Mouse (Mus musculus) limb, embryonic 12.5 days (tissue): Measurements from ENCODE around the gene Tent4b. TPM values are rescaled to one million over a fixed set of nuclear protein-coding genes. Genes with fewer than 3 reads are reported as not detected.

Source experiments
- ATAC-seq: fragments of 200-750 bp; cut with Nextera tagmentation; 2 replicates; pipeline ENCODE4 v1.8.0; 2017; ENCODE audit warnings: low read depth, moderate TSS enrichment; ENCODE audit not compliant: insufficient number of reproducible peaks, insufficient read depth, low FRiP score, low TSS enrichment
- H3K27ac ChIP-seq: fragments of 300-500 bp; sonication (generic); 2 replicates; pipeline ENCODE4 v1.5.1; 2016; ENCODE audit warnings: mild to moderate bottlenecking, moderate library complexity
- H3K27me3 ChIP-seq: fragments of 300-500 bp; sonication (generic); 2 replicates; pipeline ENCODE4 v1.6.1; 2016; ENCODE audit warnings: mild to moderate bottlenecking, moderate library complexity
- H3K36me3 ChIP-seq: fragments of 300-500 bp; sonication (generic); 2 replicates; pipeline ENCODE4 v1.6.1; 2016; ENCODE audit warnings: mild to moderate bottlenecking, moderate library complexity
- H3K4me1 ChIP-seq: fragments of 300-500 bp; sonication (generic); replicated peaks from 2 replicates; pipeline ENCODE4 v1.6.1; 2016
- H3K4me2 ChIP-seq: fragments of 300-500 bp; sonication (generic); 2 replicates; pipeline ENCODE4 v1.6.1; 2016; ENCODE audit warnings: mild to moderate bottlenecking, moderate library complexity
- H3K4me3 ChIP-seq: fragments of 300-500 bp; sonication (generic); replicated peaks from 2 replicates; pipeline ENCODE4 v1.5.1; 2016; ENCODE audit warnings: mild to moderate bottlenecking
- H3K9ac ChIP-seq: fragments of 300-500 bp; sonication (generic); replicated peaks from 2 replicates; pipeline ENCODE4 v1.6.1; 2016; ENCODE audit warnings: mild to moderate bottlenecking, moderate library complexity
- H3K9me3 ChIP-seq: fragments of 300-500 bp; sonication (generic); 2 replicates; pipeline ENCODE4 v1.6.1; 2016; ENCODE audit warnings: mild to moderate bottlenecking, moderate library complexity
- WGBS: fragments of 180-500 bp; shearing (Covaris S2); methylation state at CpG from one replicate; pipeline ENCODE4 v1.1.7; 2016; 5-methylcytosine and 5-hydroxymethylcytosine counted together
- polyA plus RNA-seq: library from polyadenylated mRNA; unstranded; fragments of >200 nt; fragmentation: Nextera tagmentation; extraction: Ambion mirVana; gene quantifications from 2 replicates; pipeline ENCODE4 v1.2.1, GENCODE M21; 2016

The Tent4b gene
- polyA plus RNA-seq, 1 experiment from 2014 or later = 10.4 TPM

DNA sequence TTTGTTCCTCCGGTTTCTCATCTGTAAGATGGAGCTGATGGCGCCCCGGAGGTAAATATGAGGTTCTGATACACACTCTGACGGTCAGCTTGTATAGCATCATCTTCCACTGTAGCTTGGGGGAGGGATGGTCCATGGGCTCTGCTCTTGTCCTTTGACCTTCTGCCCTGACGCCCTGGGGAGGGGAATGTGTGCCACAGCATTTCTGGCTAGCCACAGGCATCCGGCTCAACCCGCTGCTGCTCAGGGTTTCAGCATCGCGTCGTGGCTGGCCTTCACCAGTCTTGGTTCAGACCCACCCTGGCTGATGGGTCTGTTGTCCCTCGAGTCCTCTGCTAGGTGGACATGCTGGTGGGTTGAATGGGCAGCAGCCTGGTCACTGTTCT, 92.3 kb downstream of the Tent4b start:
- Histone ChIP-seq H3K9ac (no peak overlapping the region), H3K27ac (no peak overlapping the region), H3K36me3 (no peaks in the 10 kb centered on the region), H3K4me1 (peaks cover 19% of the 10 kb centered on the region; the same call in 1 of the 2 replicates), H3K9me3 (no peaks in the 10 kb centered on the region), H3K4me3 (no peak overlapping the region), H3K27me3 (no peaks in the 10 kb centered on the region), H3K4me2 (no peak overlapping the region)
- 93% methylated on average over 11 of the region's 11 CpGs for WGBS
- ATAC-seq = no peak

DNA sequence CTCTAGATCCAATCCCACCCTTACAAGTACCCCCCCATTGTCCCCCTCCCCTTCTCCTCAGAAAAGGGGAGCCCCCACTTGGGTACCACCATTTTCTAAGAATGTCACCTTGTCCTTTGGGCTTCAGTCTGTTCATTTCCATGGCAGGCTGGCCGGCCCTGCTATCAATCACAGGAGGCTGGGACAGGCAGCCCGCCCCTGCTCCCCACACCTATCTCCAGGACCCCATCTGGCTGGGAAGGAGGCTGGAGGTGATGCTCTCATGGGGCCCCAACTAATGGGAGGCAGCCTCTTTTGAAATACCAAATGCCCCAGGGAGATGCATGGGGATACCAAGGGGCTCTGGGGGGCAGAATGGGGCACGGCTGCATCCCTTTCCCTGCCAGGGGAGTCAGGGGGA, 93.9 kb downstream of the Tent4b start:
- Histone ChIP-seq H3K9ac (no peak overlapping the region), H3K4me3 (no peak overlapping the region), H3K9me3 (no peaks in the 10 kb centered on the region), H3K27me3 (no peaks in the 10 kb centered on the region), H3K27ac (no peak overlapping the region), H3K4me2 (no peak overlapping the region), H3K4me1 (peaks cover 17% of the 10 kb centered on the region; the same call in 1 of the 2 replicates), H3K36me3 (no peaks in the 10 kb centered on the region)
- ATAC-seq = no peak
- 85% methylated on average over 3 of the region's 3 CpGs for WGBS

DNA sequence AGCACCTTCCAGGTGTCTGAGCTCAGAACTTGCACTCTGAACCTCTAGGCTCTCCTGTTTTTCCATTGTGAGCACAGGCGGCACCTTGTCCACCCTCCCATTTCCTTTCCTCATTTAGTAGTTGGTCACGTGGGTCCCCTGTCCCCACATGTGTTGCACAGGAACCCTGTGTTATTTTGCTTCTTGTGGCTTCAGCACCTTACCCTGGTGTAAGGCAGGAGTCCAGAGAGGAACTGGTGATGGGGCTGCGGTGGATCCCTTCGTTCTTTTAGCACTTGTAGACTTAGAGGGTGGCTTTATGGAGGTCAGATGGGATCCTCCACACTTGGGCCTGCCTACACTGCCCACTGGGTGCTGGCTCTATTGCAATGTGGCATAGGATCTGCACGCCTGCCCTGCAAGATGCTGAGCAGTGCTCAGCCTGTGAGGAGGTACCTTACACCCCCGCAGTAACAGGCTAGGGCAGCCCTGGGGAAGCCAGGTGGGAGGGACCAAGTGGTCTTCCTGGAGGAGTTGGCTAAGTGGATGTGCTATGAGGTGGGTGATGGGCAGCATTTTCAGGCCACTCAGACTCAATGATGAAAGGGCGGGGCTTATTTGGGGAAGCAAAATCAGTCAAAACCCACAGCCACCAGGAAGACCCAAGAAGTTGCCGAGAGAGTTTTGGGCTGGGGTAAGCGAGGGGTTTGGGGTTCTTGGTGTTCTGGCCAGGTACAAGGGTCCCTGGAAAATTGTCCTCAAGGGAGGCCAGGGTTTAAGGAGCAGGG, 94.8 kb downstream of the Tent4b start:
- no peak overlapping the region for H3K27ac ChIP-seq
- no peak for ATAC-seq
- H3K9me3 ChIP-seq = no peaks in the 10 kb centered on the region
- no peaks in the 10 kb centered on the region for H3K36me3 ChIP-seq
- H3K9ac ChIP-seq = no peak overlapping the region
- H3K4me1 ChIP-seq = peaks cover 8% of the 10 kb centered on the region; the same call in 1 of the 2 replicates
- WGBS = 87% methylated on average over 9 of the region's 9 CpGs
- no peak overlapping the region for H3K4me3 ChIP-seq
- H3K4me2 ChIP-seq = no peak overlapping the region
- H3K27me3 ChIP-seq = no peaks in the 10 kb centered on the region

DNA sequence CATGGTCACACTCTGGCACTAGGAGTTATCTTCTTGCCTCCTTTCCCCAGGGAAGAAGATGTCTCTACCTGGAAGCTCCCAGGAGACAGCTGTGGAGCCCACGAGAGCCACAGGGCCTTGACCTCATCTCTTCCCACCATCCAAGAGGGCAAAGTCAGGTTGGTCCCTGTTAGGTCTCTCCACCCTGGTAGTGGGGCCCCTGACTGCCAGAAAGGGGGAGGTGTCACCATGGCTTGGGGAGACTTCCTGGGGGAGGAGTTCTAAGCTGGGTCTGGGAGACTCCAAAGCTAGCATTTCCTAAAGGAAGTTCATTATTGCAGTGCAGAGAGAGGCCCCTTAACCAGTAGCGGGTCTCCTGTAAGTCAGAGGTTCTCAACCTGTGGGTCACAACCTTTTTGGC, 96.0 kb downstream of the Tent4b start:
- WGBS = 94% methylated on average over 2 of the region's 2 CpGs

DNA sequence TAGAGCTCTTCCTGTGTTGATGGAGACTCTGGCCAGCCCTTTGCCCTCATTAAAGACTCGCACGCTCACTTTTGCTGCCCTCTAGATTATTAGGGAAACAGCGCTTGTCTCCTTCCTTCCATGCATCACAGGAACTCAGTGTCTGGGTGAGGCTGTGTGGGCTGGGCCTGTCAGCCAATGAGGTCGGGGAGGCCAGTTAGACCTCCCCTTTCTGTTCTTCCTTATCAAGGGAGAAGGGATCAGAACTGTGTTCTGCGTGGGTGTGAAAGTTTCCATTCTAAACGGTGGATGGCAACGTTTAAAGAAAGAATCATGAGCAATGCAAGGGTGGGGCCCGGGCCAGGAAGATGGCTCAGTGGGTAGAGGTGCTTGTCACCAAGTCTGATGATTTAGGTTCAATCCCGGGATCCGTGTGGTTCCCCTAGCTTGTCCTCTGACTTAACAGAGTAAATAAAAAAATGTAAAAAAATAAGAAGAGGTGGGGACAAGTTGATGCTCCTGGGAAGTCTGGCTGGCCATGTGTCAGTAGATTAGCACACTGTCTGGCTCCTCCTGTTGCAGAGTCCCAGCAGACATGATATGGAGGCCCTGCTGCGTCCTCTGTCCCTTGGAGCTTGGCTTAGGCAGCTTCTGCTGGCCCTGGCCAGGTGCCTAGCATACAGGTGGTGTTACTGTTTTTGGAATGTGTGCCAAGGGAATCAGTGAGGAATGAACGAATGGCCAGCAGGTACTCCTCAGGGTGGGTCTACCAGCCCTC, 99.1 kb downstream of the Tent4b start:
- WGBS = 48% methylated on average over 12 of the region's 12 CpGs
- Histone ChIP-seq H3K27me3 (no peaks in the 10 kb centered on the region), H3K36me3 (no peaks in the 10 kb centered on the region), H3K9me3 (no peaks in the 10 kb centered on the region), H3K4me2 (no peak overlapping the region), H3K4me1 (peaks cover 18% of the 10 kb centered on the region), H3K4me3 (no peak overlapping the region), H3K9ac (no peak overlapping the region), H3K27ac (no peak overlapping the region)
- no peak for ATAC-seq

More for the DNA sequence above, 96.0 kb downstream of the Tent4b start:
- no peak for ATAC-seq
- peaks cover 6% of the 10 kb centered on the region; the same call in 1 of the 2 replicates for H3K4me1 ChIP-seq
- H3K27me3 ChIP-seq = no peaks in the 10 kb centered on the region
- no peak overlapping the region for H3K27ac ChIP-seq
- no peak overlapping the region for H3K9ac ChIP-seq
- H3K4me2 ChIP-seq = no peak overlapping the region
- H3K4me3 ChIP-seq = no peak overlapping the region
- H3K9me3 ChIP-seq = no peaks in the 10 kb centered on the region
- no peaks in the 10 kb centered on the region for H3K36me3 ChIP-seq

DNA sequence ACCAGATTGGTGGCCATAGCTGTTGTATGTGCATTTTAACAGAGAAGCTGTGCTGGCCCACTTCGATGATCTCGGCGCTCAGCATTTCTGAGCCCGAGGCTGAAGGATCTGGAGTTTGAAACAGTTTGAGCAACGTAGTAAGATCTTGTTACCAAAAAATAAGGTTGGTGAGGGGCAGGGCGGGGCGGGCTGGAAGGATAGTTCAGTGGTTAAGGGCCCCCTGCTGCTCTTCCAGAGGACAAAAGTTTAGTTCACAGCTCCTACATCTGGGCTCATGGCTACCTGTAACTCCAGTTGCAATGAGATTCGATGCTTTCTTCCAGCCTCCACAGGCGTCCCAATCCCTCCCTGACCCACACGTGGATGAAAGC, 99.7 kb downstream of the Tent4b start:
- Histone ChIP-seq H3K36me3 (no peaks in the 10 kb centered on the region), H3K9ac (no peak overlapping the region), H3K4me1 (peaks cover 18% of the 10 kb centered on the region), H3K27ac (no peak overlapping the region), H3K9me3 (no peaks in the 10 kb centered on the region), H3K27me3 (no peaks in the 10 kb centered on the region), H3K4me2 (no peak overlapping the region), H3K4me3 (no peak overlapping the region)
- 88% methylated on average over 10 of the region's 10 CpGs for WGBS
- no peak for ATAC-seq

DNA sequence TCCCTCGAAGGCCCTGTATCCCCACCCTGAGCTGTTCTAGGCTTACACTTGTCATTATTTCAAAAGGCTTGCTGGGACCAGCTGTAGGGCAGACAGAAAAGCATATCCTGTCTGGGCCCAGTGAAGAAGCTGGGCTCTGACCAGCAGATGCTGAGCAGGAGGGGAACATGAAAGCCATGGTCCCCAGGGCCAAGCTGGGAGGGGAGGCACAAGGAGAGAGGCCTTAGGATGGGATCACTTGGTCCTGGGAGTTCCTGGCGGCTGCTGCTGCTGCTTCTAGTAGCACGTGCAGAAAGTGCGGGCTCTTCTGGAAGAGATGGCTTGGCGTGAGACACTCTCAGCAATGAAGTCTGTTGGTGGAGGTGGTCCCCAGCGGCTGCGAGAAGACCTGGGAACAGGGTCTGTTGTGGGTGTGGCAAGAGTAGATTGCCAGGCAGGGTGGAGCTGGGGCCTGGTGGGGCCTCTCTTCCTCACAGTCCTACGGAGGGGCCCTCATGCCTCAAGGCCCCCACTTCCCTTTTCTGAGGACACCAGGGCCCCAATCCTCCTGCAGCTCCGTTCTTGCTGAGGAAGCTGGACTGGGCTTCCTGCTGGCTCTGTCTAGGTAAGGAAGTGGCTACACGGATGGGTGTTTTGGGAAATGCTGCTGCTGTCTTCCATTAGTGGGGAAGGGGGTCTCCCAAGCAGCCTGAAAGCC, 101.0 kb downstream of the Tent4b start:
- WGBS = 72% methylated on average over 10 of the region's 10 CpGs
- no peaks in the 10 kb centered on the region for H3K27me3 ChIP-seq
- H3K36me3 ChIP-seq = no peaks in the 10 kb centered on the region
- peaks cover 14% of the 10 kb centered on the region for H3K4me1 ChIP-seq
- H3K27ac ChIP-seq = no peak overlapping the region
- no peaks in the 10 kb centered on the region for H3K9me3 ChIP-seq
- no peak for ATAC-seq
- no peak overlapping the region for H3K4me3 ChIP-seq
- H3K4me2 ChIP-seq = no peak overlapping the region
- H3K9ac ChIP-seq = no peak overlapping the region

DNA sequence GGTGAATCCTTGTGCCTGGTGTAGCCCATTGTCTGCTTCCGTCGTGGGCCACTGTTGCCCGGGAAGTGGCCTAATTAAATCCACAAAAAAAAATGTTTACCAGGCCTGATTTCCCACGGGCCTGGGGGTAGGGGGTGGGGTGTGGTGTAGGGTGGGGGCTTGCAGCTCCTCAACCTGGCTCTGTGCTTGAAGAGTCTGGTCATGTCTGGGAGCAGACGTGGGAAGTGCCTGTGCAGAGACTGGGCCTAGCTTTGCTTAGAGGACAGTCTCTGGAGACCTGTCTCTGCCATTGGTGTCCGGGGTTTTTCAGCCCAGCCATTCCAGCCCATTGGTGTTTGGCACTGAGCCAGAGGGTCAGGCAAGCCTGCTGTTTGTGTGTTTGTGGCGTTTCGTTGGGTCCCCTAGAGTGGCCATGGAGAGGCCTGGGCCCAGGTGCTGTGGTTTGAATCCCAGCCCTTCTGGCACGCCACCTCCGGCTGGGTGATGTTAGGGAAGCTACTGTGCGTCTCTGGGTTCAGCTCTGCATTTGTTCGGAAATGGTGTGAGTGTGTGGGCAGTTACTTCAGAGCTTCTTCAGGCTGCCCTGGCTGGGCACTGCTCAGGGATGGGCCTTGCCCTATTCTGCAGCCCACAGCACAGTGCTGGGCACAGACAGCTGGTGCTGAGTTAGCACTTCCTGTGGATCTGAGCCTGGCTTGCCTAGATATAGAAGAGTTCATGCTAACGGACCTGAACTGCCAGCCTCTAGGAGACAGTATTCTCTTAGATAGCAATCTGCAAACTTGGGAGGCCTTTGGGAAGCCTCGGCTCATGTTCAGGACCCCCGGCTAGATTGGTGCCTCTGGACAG, 102.8 kb downstream of the Tent4b start:
- 67% methylated on average over 15 of the region's 15 CpGs for WGBS

DNA sequence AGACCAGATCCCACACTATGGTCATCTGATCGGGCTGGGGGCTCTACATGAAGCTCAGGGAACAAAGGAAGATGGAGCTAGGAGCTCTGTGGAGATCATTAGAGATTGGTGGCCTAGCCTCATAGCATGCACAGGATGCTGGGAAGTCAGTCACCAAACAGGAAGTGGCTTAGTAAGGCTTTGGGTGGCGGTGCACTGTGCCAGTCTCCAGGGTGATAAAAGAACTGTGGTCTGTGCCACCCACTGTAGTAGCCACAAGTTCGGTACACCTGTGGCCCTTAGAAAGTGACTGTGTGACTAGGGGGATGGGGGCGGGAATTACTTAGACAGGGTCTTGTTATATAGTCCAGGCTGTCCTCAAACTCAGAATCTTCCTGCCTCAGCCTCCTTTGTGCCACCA, 106.8 kb downstream of the Tent4b start:
- Histone ChIP-seq H3K4me1 (peaks cover 7% of the 10 kb centered on the region), H3K27me3 (no peaks in the 10 kb centered on the region), H3K36me3 (no peaks in the 10 kb centered on the region), H3K9ac (no peak overlapping the region), H3K4me3 (no peak overlapping the region), H3K9me3 (no peaks in the 10 kb centered on the region), H3K4me2 (no peak overlapping the region), H3K27ac (no peak overlapping the region)
- WGBS = 88% methylated on average over 4 of the region's 4 CpGs
- no peak for ATAC-seq

More for the DNA sequence above, 102.8 kb downstream of the Tent4b start:
- no peak for ATAC-seq
- Histone ChIP-seq H3K4me1 (peaks cover 14% of the 10 kb centered on the region), H3K9me3 (no peaks in the 10 kb centered on the region), H3K27ac (no peak overlapping the region), H3K27me3 (no peaks in the 10 kb centered on the region), H3K9ac (no peak overlapping the region), H3K4me2 (no peak overlapping the region), H3K36me3 (no peaks in the 10 kb centered on the region), H3K4me3 (no peak overlapping the region)

DNA sequence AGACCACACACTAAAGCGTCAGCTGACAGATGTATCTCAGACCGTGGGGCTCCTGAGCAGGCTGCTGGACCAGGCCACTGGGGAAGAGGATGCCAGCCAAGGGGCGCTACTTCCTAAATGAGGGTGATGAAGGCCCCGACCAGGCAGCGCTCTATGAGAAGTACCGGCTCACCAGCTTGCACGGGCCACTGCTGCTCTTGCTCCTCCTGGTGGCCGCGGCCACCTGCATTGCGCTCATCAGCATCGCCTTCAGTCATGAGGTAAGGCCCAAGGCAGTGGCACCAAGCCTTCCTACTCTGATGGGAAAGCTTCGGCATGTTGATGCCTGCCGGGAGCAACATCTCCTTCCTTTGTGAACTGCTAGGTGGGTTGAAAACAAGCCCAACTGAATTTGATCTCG, 107.5 kb downstream of the Tent4b start:
- WGBS = 71% methylated on average over 14 of the region's 14 CpGs
- no peak overlapping the region for H3K27ac ChIP-seq
- ATAC-seq = no peak
- peaks cover 6% of the 10 kb centered on the region for H3K4me1 ChIP-seq
- no peaks in the 10 kb centered on the region for H3K36me3 ChIP-seq
- no peak overlapping the region for H3K4me3 ChIP-seq
- H3K9ac ChIP-seq = no peak overlapping the region
- H3K27me3 ChIP-seq = no peaks in the 10 kb centered on the region
- no peaks in the 10 kb centered on the region for H3K9me3 ChIP-seq
- no peak overlapping the region for H3K4me2 ChIP-seq
